Mouse (Mus musculus): ENCODE results near the gene Ubfd1. TPM values are rescaled to one million over a fixed set of nuclear protein-coding genes. Genes with fewer than 3 reads are reported as not detected.

Gene Ubfd1
- 10 to 100 TPM in 2 of 3 experiments, 1 to 10 TPM in 1; 9.1 to 14.3 (median 10.4) TPM for polyA plus RNA-seq (2017; shearing (Covaris generic))

- peak; percentile 88 for ATAC-seq
These were observed at the start of gene Ubfd1, which contains the start of gene Ears2 for GRCm38 (mm10) chr7:122066945-122067516. Ubfd1 (plus strand) TSS chr7:122067175. Ears2 (minus strand) TSS chr7:122067263.

DNA sequence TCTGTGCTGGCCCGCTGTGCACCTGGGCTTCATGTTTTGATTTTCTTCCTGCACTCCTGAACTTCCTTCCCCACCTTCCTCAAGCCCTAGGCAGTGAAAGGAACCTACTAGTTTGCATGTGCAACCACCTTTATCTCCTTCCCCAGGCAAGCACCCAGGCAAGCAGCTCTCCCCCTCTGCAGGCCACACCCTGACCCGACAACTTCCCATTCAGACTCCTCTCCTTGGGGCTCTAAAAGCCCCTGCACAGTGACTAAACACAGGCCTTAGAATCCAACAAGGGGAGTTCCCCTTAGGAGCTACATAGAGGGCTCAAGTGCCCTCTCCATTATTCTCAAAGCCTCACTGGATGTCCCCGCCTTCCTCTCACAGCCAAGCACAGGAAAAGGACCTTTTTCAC is 48.7 kb upstream of the Ubfd1 start:
- ATAC-seq, result no peak

DNA sequence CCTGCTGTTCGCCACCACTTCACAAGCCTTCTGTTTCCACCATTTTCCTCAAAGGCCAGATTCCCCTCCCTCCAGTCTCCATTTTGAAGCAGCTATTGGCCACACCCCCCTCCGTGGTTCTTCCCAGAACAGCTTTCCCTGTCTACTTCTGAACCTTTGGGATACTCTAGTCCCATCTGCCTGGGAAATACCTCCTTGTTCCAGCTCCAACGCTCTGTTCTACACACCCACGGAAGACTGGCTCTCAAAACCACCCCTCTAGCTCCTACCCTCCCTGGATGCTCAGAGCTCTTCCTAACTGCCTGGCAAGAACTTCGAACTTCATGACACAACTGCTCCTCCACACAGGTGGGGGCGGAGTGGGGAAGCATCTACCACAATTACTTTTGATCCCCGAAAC is 48.0 kb upstream of the Ubfd1 start:
- ATAC-seq, result no peak

DNA sequence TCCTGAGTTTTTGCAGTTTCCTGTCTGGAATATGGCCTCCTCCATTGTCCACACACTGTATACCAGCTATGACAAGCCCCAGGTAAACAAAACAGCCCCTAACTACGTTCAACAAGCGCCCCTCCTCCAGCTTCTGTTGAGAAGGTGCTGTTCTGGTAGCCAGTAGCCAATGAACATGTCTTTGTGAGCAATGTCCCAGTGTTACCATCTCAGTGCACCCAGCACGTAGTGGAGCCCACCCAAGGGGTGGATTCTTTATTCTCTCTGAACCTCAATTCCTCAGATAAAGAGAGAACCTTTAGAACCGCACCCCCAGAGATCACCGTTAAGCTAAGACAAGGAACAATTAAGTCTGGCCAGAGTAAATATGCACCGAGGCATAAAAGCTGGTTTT is 46.7 kb upstream of the Ubfd1 start:
- no peak for ATAC-seq

DNA sequence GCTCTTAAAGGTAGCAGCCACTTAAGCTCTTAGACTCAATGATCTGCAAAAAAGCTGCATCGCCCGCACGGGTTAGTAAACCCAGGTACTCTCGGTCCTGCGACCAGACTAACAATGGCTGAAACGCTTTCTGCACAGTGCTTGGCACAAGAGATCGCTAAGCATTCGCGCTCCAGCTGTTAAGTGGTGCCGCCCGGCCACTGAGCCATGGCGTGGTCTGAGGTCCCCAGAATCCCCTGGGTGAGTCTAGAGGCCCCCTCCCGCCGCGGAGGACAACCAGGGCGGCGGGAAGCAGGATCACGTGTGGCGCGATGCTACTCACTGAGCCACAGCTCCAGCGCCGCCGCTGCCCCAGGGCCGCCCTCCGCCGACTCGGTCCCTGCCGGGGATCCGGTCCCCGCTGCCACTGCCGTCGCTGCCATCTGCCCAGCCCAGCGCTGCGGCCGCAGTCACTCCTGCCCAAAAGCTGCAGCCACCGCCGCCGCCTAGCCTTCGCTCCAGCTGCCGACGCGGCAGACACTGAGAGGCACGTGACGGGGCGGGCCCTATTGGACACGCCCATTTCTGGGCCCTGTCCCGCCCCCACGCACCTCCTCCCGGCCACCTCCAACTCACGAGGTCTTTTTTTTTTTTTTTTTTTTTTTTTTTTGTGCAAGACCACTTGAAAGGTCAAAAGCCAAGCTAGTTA is 46.2 kb upstream of the Ubfd1 start, which contains the start of gene Gga2:
TSS of gene Gga2 (minus strand) at position 556 of the 688 bp plus-strand sequence.
- ATAC-seq, result peak; percentile 87

- ATAC-seq, result no peak
These were observed 44.8 kb upstream of the Ubfd1 start for GRCm38 (mm10) chr7:122022131-122022530.

DNA sequence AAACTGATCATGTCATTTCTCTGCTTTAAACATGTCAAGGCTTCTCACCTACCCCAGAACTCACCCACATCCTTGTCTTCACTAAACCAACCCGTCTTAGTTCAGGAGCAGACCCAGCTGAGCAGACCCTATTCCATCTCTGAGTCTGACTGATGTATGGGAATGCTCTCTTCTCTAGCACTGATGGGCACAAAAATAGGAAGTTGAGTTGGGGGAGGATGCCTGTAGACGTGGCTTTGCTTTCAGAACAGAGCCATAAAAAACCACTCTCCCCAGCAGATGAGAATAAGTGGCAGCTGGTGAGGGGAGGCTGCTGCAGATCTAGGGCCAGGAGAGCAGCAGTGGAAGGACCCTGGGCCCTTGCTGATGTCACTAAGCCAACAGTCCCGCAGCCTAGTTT is 33.6 kb upstream of the Ubfd1 start:
- no peak for ATAC-seq

DNA sequence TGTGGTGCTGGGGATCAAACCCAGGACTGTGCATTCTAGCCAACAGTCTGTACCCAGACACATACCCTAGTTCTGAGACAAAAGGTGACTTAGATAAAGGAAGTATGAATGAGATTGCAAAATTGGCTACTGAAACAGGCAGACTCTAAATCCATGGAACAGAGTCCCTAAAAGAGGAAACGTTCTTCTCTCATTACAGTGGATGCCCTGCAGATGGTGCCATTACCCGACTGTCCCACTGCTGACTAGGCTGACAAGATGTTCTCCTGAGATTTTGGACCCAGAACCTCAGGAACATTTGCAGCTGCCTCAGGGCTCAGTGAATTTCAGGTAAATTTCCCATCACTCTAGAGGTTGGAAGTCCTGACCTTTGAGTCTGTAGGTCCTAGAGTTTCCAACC is 32.6 kb upstream of the Ubfd1 start:
- ATAC-seq, result no peak

- no peak for ATAC-seq
These were observed 22.9 kb upstream of the Ubfd1 start for GRCm38 (mm10) chr7:122044106-122044505.

DNA sequence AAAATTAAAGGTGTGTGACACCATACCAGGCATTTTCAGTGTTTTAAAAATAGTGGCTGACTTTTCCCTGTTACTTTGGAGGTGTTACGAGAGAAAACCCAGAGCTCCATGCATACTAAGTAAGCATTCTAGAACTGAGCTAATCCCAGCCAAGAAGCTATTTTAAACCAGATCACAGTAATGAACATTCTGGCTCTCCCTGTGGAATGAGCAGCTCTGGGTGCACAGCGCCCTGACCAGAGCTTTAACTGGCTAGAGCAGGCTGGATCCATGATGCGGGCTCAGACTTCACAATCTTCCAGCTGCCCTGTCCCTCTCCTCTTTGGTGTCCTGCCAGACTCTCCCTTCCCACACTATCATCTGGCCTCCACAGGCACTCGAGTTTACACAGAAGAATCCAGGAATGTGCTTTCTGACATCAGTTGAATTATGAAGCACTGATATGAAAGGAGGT is 21.8 kb upstream of the Ubfd1 start:
- ATAC-seq, result no peak

- no peak for ATAC-seq
These were observed 21.3 kb upstream of the Ubfd1 start for GRCm38 (mm10) chr7:122045711-122046110.

GRCm38 (mm10) chr7:122046813-122047212 is 20.2 kb upstream of the Ubfd1 start:
- no peak for ATAC-seq

- ATAC-seq, result no peak
These were observed 18.8 kb upstream of the Ubfd1 start for GRCm38 (mm10) chr7:122048191-122048590.

GRCm38 (mm10) chr7:122050834-122051233 is 16.1 kb upstream of the Ubfd1 start:
- ATAC-seq, result no peak

GRCm38 (mm10) chr7:122056633-122057032 is 10.3 kb upstream of the Ubfd1 start:
- no peak for ATAC-seq

DNA sequence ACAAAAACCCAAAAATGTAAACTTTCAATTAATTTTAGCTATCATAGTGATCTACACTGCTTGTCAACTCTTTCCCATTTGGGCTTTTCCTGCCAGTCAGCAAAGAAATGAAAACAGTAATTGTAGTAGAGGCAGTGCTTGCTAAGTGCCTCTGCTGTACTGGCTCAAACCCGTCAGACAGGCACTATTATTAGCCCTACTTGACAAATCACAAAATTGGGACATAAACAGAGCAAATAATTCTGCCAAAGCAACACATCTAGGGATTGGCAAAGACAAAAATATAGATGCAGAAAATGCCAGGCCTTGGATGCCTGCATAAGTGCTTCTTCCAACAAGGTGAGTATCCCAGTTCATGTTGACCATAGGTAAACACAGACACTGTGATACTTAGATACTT is 1.3 kb upstream of the Ubfd1 start:
- no peak for ATAC-seq

- peak; percentile 49 for ATAC-seq
These were observed 652 bp upstream of the Ubfd1 start for GRCm38 (mm10) chr7:122066102-122066944.

GRCm38 (mm10) chr7:122067517-122068381 is 774 bp downstream of the Ubfd1 start:
- no peak for ATAC-seq

- ATAC-seq, result no peak
These were observed 7.4 kb downstream of the Ubfd1 start for GRCm38 (mm10) chr7:122074374-122074773.

DNA sequence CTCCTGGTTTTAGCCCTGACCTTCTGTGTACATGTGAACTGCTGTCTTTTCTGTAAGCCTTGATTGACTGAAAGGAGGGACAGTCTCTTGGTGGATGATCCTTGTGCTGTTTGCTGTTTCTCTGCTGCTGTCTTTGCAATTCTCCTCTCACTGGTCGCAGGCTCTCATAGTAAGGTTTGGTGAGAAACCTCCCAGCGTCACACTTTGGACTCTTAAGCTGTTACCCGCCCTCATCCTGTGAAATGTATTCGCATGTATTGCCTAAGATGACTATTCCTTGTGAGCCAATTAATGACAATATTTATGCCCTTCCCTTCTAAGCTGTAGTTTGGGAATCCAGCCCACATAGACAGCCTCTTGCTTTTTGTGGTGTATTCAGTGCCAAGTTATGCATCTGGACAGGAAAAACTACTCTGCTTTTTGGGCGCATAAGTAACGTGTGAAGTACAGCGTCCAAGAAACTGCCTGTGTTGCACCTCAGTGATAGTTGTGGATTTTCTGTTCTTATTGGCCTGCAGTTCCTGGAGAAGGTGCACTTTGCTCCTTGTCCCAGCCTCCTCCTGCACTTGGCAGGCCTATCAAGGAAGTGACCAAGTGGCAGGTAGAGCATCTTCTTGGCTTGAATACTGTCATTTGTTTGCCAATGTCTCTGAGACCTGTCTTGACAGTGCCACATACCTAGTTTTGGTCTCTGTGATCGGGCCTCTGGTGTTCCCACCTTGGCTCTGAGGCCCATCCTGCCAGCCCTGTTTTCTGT is 13.0 kb downstream of the Ubfd1 start:
- no peak for ATAC-seq

DNA sequence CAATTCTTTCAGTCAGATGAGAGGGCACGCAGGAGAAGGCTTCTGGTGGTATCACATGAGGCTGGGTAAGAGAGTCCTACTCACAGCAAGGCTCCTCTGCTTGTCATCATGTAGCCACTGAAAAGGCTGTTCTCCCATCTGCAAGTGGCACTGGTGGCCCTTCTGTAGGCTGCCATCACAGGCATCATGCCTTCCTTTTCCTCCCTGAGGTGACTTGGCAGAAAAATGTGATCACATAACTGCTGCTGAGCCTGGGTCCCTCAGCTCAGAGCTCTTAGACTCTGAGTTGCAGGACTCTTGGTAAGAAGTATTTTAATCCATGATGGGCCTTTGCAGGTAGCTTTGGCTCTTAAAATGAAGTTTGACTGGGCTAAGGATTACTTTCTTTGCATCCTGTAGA is 14.1 kb downstream of the Ubfd1 start:
- no peak for ATAC-seq

Data from inflammation-experienced regulatory T-cells, adult 6 months (primary cell).